8 mouse cellular contexts compared by ENCODE assay signal in genomic region chr7:19002848-19003498, GRCm38 (mm10). TPM values are rescaled to one million over a fixed set of nuclear protein-coding genes. Genes with fewer than 3 reads are reported as not detected.
DNase-seq lines count a peak whose midpoint lies in the region; ATAC-seq and TF ChIP-seq lines count a peak whose summit lies in the region.

No protein-coding gene starts in this region.

- no peak for TF ChIP-seq CTCF in bone marrow, adult 2 months (IDR thresholded peaks at IDR 0.05; ENCODE audit: control insufficient read depth, insufficient read depth, low read length)
- no peak for TF ChIP-seq CTCF in heart, adult 2 months (IDR thresholded peaks at IDR 0.05)
- no peak for TF ChIP-seq CTCF in kidney, adult 2 months (conservative IDR thresholded peaks at IDR 0.05; ENCODE audit: insufficient read depth, insufficient read length, low read depth, low read length)

- under 1% methylated on average over 17 of the region's 17 CpGs for whole genome bisulfite sequencing in bone marrow, adult 2 months
- 2% methylated on average over 17 of the region's 17 CpGs for WGBS in embryonic facial prominence, embryonic 15.5 days
- WGBS in heart, adult 2 months = 2% methylated on average over 17 of the region's 17 CpGs
- 2% methylated on average over 17 of the region's 17 CpGs for WGBS in kidney, adult 2 months
- 2% methylated on average over 17 of the region's 17 CpGs for WGBS in limb, embryonic 14.5 days
- WGBS in midbrain, embryonic 16.5 days = 3% methylated on average over 17 of the region's 17 CpGs

- no peaks in the 10 kb centered on the region for H3K9me3 ChIP-seq in embryonic facial prominence, embryonic 15.5 days (replicated peaks)
- H3K9me3 ChIP-seq in limb, embryonic 14.5 days (ENCODE audit: control insufficient read depth, low read length) = no peaks in the 10 kb centered on the region
- H3K9me3 ChIP-seq in midbrain, embryonic 16.5 days (replicated peaks; ENCODE audit: control insufficient read depth, low read length, poor library complexity, severe bottlenecking) = no peaks in the 10 kb centered on the region

- H3K4me2 ChIP-seq in embryonic facial prominence, embryonic 15.5 days (replicated peaks) = peak overlapping the region; percentile 61
- peak overlapping the region; percentile 62 for H3K4me2 ChIP-seq in limb, embryonic 14.5 days (replicated peaks; ENCODE audit: low read depth, low read length, severe bottlenecking)
- peak overlapping the region; percentile 74 for H3K4me2 ChIP-seq in midbrain, embryonic 16.5 days (ENCODE audit: low read length)

- peak overlapping the region; percentile 44 for H3K4me3 ChIP-seq in bone marrow, adult 2 months (replicated peaks; ENCODE audit: control insufficient read depth, low read depth, low read length)
- H3K4me3 ChIP-seq in embryonic facial prominence, embryonic 15.5 days (replicated peaks) = peak overlapping the region; percentile 44
- H3K4me3 ChIP-seq in heart, adult 2 months = peak overlapping the region; percentile 54
- H3K4me3 ChIP-seq in kidney, adult 2 months (ENCODE audit: insufficient read depth, low read depth, low read length) = peak overlapping the region; percentile 55
- H3K4me3 ChIP-seq in limb, embryonic 14.5 days (replicated peaks; ENCODE audit: low read length) = peak overlapping the region; percentile 41
- H3K4me3 ChIP-seq in midbrain, embryonic 16.5 days (ENCODE audit: low read depth, low read length) = peak overlapping the region; percentile 39

- H3K79me2 ChIP-seq in heart, adult 2 months (replicated peaks; ENCODE audit: control insufficient read depth, insufficient read depth, low read length) = peaks cover 4% of the 10 kb centered on the region; the same call in 1 of the 2 replicates

- H3K4me1 ChIP-seq in bone marrow, adult 2 months (ENCODE audit: control insufficient read depth, insufficient read depth, low read length) = no peaks in the 10 kb centered on the region; the same call in 1 of the 2 replicates
- H3K4me1 ChIP-seq in embryonic facial prominence, embryonic 15.5 days = peaks cover 67% of the 10 kb centered on the region
- peaks cover 2% of the 10 kb centered on the region; the same call in 1 of the 2 replicates for H3K4me1 ChIP-seq in heart, adult 2 months (ENCODE audit: control insufficient read depth, insufficient read depth, low read length)
- H3K4me1 ChIP-seq in kidney, adult 2 months (ENCODE audit: control insufficient read depth, insufficient read depth, low read length) = peaks cover 20% of the 10 kb centered on the region
- H3K4me1 ChIP-seq in limb, embryonic 14.5 days (ENCODE audit: control insufficient read depth, insufficient read depth, low read length) = peaks cover 34% of the 10 kb centered on the region
- peaks cover 31% of the 10 kb centered on the region for H3K4me1 ChIP-seq in midbrain, embryonic 16.5 days (ENCODE audit: control insufficient read depth, insufficient read depth, low read length)

- intact Hi-C loops in heart, adult 2 months (cut with DNase I) = no loop called here

- no peaks in the 10 kb centered on the region for H3K27me3 ChIP-seq in embryonic facial prominence, embryonic 15.5 days
- H3K27me3 ChIP-seq in heart, adult 2 months (ENCODE audit: control insufficient read depth, insufficient read depth, low read length) = no peaks in the 10 kb centered on the region
- H3K27me3 ChIP-seq in kidney, adult 2 months (replicated peaks; ENCODE audit: control insufficient read depth, insufficient read depth, low read length) = no peaks in the 10 kb centered on the region
- no peaks in the 10 kb centered on the region for H3K27me3 ChIP-seq in limb, embryonic 14.5 days (ENCODE audit: control insufficient read depth, insufficient read depth, low read length)
- H3K27me3 ChIP-seq in midbrain, embryonic 16.5 days (ENCODE audit: control insufficient read depth, insufficient read depth, low read depth, low read length) = no peaks in the 10 kb centered on the region
- H3K27me3 ChIP-seq in splenic B cell, adult 2 months (ENCODE audit: control insufficient read depth, insufficient read depth, low read length, poor library complexity, severe bottlenecking) = no peaks in the 10 kb centered on the region

- ATAC-seq in embryonic facial prominence, embryonic 15.5 days (ENCODE audit: insufficient number of reproducible peaks, low FRiP score, low TSS enrichment, low read depth) = peak; percentile 56
- peak; percentile 77 for ATAC-seq in limb, embryonic 14.5 days (ENCODE audit: low FRiP score, low read depth)
- peak; percentile 52 for ATAC-seq in midbrain, embryonic 16.5 days

- peak overlapping the region; percentile 48 for H3K9ac ChIP-seq in embryonic facial prominence, embryonic 15.5 days
- H3K9ac ChIP-seq in heart, adult 2 months (ENCODE audit: low read depth, low read length) = peak overlapping the region; percentile 78
- peak overlapping the region; percentile 65 for H3K9ac ChIP-seq in limb, embryonic 14.5 days (ENCODE audit: low read depth, low read length, severe bottlenecking)
- peak overlapping the region; percentile 77 for H3K9ac ChIP-seq in midbrain, embryonic 16.5 days (ENCODE audit: low read depth, low read length)

- peak overlapping the region; percentile 54 for H3K27ac ChIP-seq in bone marrow, adult 2 months (ENCODE audit: control insufficient read depth, insufficient read depth, low read depth, low read length, poor library complexity)
- H3K27ac ChIP-seq in embryonic facial prominence, embryonic 15.5 days (replicated peaks) = peak overlapping the region; percentile 78
- peak overlapping the region; percentile 94 for H3K27ac ChIP-seq in heart, adult 2 months
- peak overlapping the region; percentile 73 for H3K27ac ChIP-seq in kidney, adult 2 months (ENCODE audit: insufficient read depth, low read depth, low read length)
- H3K27ac ChIP-seq in limb, embryonic 14.5 days (replicated peaks; ENCODE audit: low read depth, low read length) = peak overlapping the region; percentile 75
- peak overlapping the region; percentile 67 for H3K27ac ChIP-seq in midbrain, embryonic 16.5 days (ENCODE audit: low read length)

- no peak; the same call in 1 of the 2 replicates for TF ChIP-seq EP300 in heart, adult 2 months (IDR thresholded peaks at IDR 0.05; ENCODE audit: insufficient read depth, low read depth, low read length)

- H3K36me3 ChIP-seq in embryonic facial prominence, embryonic 15.5 days = peaks cover 22% of the 10 kb centered on the region
- peaks cover 2% of the 10 kb centered on the region for H3K36me3 ChIP-seq in heart, adult 2 months (ENCODE audit: control insufficient read depth, insufficient read depth, low read length)
- no peaks in the 10 kb centered on the region; the same call in 1 of the 2 replicates for H3K36me3 ChIP-seq in kidney, adult 2 months (ENCODE audit: control insufficient read depth, insufficient read depth, low read length)
- peaks cover 42% of the 10 kb centered on the region for H3K36me3 ChIP-seq in limb, embryonic 14.5 days (ENCODE audit: control insufficient read depth, insufficient read depth, low read length)
- peaks cover 9% of the 10 kb centered on the region; the same call in 1 of the 2 replicates for H3K36me3 ChIP-seq in midbrain, embryonic 16.5 days (ENCODE audit: control insufficient read depth, insufficient read depth, low read length)
- peaks cover 6% of the 10 kb centered on the region; the same call in 1 of the 2 replicates for H3K36me3 ChIP-seq in splenic B cell, adult 2 months (ENCODE audit: control insufficient read depth, insufficient read depth, low read length, poor library complexity, severe bottlenecking)

- peak; percentile 84 for DNase-seq in CD4-positive helper T cell, adult 2 months (ENCODE audit: low read depth, low spot score)
- peak; percentile 78 to 86 for DNase-seq in heart, adult 2 months
- peak; percentile 94 for DNase-seq in kidney, adult 2 months
- DNase-seq in limb, embryonic 14.5 days (ENCODE audit: low spot score) = peak; percentile 95
- peak; percentile 83 for DNase-seq in splenic B cell, adult 2 months (ENCODE audit: low read depth, low spot score)

- no peak for TF ChIP-seq POLR2A in bone marrow, adult 2 months (IDR thresholded peaks at IDR 0.05; ENCODE audit: borderline replicate concordance, control insufficient read depth, low read depth, low read length)
- TF ChIP-seq POLR2A in heart, adult 2 months (IDR thresholded peaks at IDR 0.05; ENCODE audit: insufficient read depth, low read depth, low read length) = peak; percentile 48; the same call in 1 of the 2 replicates
- peak; percentile 21 for TF ChIP-seq POLR2A in kidney, adult 2 months (IDR thresholded peaks at IDR 0.05; ENCODE audit: low read depth, low read length)
- TF ChIP-seq POLR2A in limb, embryonic 14.5 days (IDR thresholded peaks at IDR 0.05; ENCODE audit: borderline replicate concordance, extremely low read depth, insufficient read depth, insufficient read length) = no peak

RNA-seq across cellular contexts. Expression of gene Irf2bp1, which starts 0.9 kb away (rescaled TPM):
- polyA plus RNA-seq in bone marrow, adult 2 months (2011; ENCODE audit: insufficient read depth, insufficient read length, low replicate concordance, missing spikeins) = 6.8 and 7.3 TPM in 2 replicates
- polyA plus RNA-seq in embryonic facial prominence, embryonic 15.5 days (2015; fragmentation: Nextera tagmentation; extraction: Ambion mirVana) = 31.1 and 32.2 TPM in 2 replicates
- 10 to 100 TPM; 22.5 to 24.5 TPM for total RNA-seq in heart, adult 2 months (2021)
- 12.7 and 15.1 TPM in 2 replicates for polyA plus RNA-seq in heart, adult 2 months (2012; rRNA removed)
- 18.1 and 21.1 TPM in 2 replicates for polyA plus RNA-seq in kidney, adult 2 months (2012; rRNA removed)
- 36.1 and 46.8 TPM in 2 replicates for polyA plus RNA-seq in limb, embryonic 14.5 days (2012; rRNA removed)
- 34.2 and 37.3 TPM in 2 replicates for polyA plus RNA-seq in limb, embryonic 14.5 days (2014; fragmentation: Nextera tagmentation; extraction: Ambion mirVana)
- 26.0 and 26.7 TPM in 2 replicates for polyA plus RNA-seq in midbrain, embryonic 16.5 days (2015; fragmentation: Nextera tagmentation; extraction: Ambion mirVana)

RNA-seq across cellular contexts. Expression of gene Mypop, which starts 11.9 kb away (rescaled TPM):
- polyA plus RNA-seq in bone marrow, adult 2 months (2011; ENCODE audit: insufficient read depth, insufficient read length, low replicate concordance, missing spikeins) = 0.83 and 1.1 TPM in 2 replicates
- polyA plus RNA-seq in embryonic facial prominence, embryonic 15.5 days (2015; fragmentation: Nextera tagmentation; extraction: Ambion mirVana) = 5.9 and 6.3 TPM in 2 replicates
- total RNA-seq in heart, adult 2 months (2021) = 1 to 10 TPM; 3.5 to 3.9 TPM
- polyA plus RNA-seq in heart, adult 2 months (2012; rRNA removed) = 3.4 and 4.0 TPM in 2 replicates
- 7.6 and 8.7 TPM in 2 replicates for polyA plus RNA-seq in kidney, adult 2 months (2012; rRNA removed)
- polyA plus RNA-seq in limb, embryonic 14.5 days (2012; rRNA removed) = 13.6 and 19.3 TPM in 2 replicates
- polyA plus RNA-seq in limb, embryonic 14.5 days (2014; fragmentation: Nextera tagmentation; extraction: Ambion mirVana) = 5.3 and 5.7 TPM in 2 replicates
- 3.9 and 5.1 TPM in 2 replicates for polyA plus RNA-seq in midbrain, embryonic 16.5 days (2015; fragmentation: Nextera tagmentation; extraction: Ambion mirVana)

RNA-seq across cellular contexts. Expression of gene Nanos2, which starts 15.8 kb away (rescaled TPM):
- not detected in 2 replicates for polyA plus RNA-seq in bone marrow, adult 2 months (2011; ENCODE audit: insufficient read depth, insufficient read length, low replicate concordance, missing spikeins)
- polyA plus RNA-seq in embryonic facial prominence, embryonic 15.5 days (2015; fragmentation: Nextera tagmentation; extraction: Ambion mirVana) = not detected in 2 replicates
- not detected for total RNA-seq in heart, adult 2 months (2021)
- polyA plus RNA-seq in heart, adult 2 months (2012; rRNA removed) = 0.08 TPM in 1 of 2 replicates, not detected in the other
- not detected in 2 replicates for polyA plus RNA-seq in kidney, adult 2 months (2012; rRNA removed)
- 0.06 TPM in 1 of 2 replicates, not detected in the other for polyA plus RNA-seq in limb, embryonic 14.5 days (2012; rRNA removed)
- polyA plus RNA-seq in limb, embryonic 14.5 days (2014; fragmentation: Nextera tagmentation; extraction: Ambion mirVana) = not detected in 2 replicates
- 0.52 and 0.79 TPM in 2 replicates for polyA plus RNA-seq in midbrain, embryonic 16.5 days (2015; fragmentation: Nextera tagmentation; extraction: Ambion mirVana)

RNA-seq across cellular contexts. Expression of gene Foxa3, which starts 20.4 kb away (rescaled TPM):
- not detected in 2 replicates for polyA plus RNA-seq in bone marrow, adult 2 months (2011; ENCODE audit: insufficient read depth, insufficient read length, low replicate concordance, missing spikeins)
- 0.58 and 1.3 TPM in 2 replicates for polyA plus RNA-seq in embryonic facial prominence, embryonic 15.5 days (2015; fragmentation: Nextera tagmentation; extraction: Ambion mirVana)
- total RNA-seq in heart, adult 2 months (2021) = not detected
- polyA plus RNA-seq in heart, adult 2 months (2012; rRNA removed) = 0.06 TPM in 1 of 2 replicates, not detected in the other
- polyA plus RNA-seq in kidney, adult 2 months (2012; rRNA removed) = 0.13 and 0.16 TPM in 2 replicates
- 5.3 and 6.7 TPM in 2 replicates for polyA plus RNA-seq in limb, embryonic 14.5 days (2012; rRNA removed)
- polyA plus RNA-seq in limb, embryonic 14.5 days (2014; fragmentation: Nextera tagmentation; extraction: Ambion mirVana) = 3.1 and 3.2 TPM in 2 replicates
- not detected in 2 replicates for polyA plus RNA-seq in midbrain, embryonic 16.5 days (2015; fragmentation: Nextera tagmentation; extraction: Ambion mirVana)

RNA-seq across cellular contexts. Expression of gene Sympk, which starts 21.2 kb away (rescaled TPM):
- 34.3 and 108 TPM in 2 replicates for polyA plus RNA-seq in bone marrow, adult 2 months (2011; ENCODE audit: insufficient read depth, insufficient read length, low replicate concordance, missing spikeins)
- polyA plus RNA-seq in embryonic facial prominence, embryonic 15.5 days (2015; fragmentation: Nextera tagmentation; extraction: Ambion mirVana) = 35.3 and 36.8 TPM in 2 replicates
- 10 to 100 TPM; 93.2 to 99.4 TPM for total RNA-seq in heart, adult 2 months (2021)
- 54.9 and 61.3 TPM in 2 replicates for polyA plus RNA-seq in heart, adult 2 months (2012; rRNA removed)
- 59.8 and 68.9 TPM in 2 replicates for polyA plus RNA-seq in kidney, adult 2 months (2012; rRNA removed)
- 97.0 and 113 TPM in 2 replicates for polyA plus RNA-seq in limb, embryonic 14.5 days (2012; rRNA removed)
- polyA plus RNA-seq in limb, embryonic 14.5 days (2014; fragmentation: Nextera tagmentation; extraction: Ambion mirVana) = 23.0 and 27.5 TPM in 2 replicates
- polyA plus RNA-seq in midbrain, embryonic 16.5 days (2015; fragmentation: Nextera tagmentation; extraction: Ambion mirVana) = 25.6 and 28.7 TPM in 2 replicates

Comparison
In these comparisons a context has a peak if more than half of its experiments do, and no peak if none do; other contexts are left out.
1. Peak in every context shown above with its lines: DNase-seq, ATAC-seq, H3K4me3 ChIP-seq and H3K27ac ChIP-seq.
2. POLR2A ChIP-seq: peak in heart, adult 2 months (single experiment) and kidney, adult 2 months (single experiment); none in bone marrow, adult 2 months (single experiment) and limb, embryonic 14.5 days (single experiment).